Mouse (Mus musculus): ENCODE measurements around the gene Gm11983. TPM values are rescaled to one million over a fixed set of nuclear protein-coding genes. Genes with fewer than 3 reads are reported as not detected.
"Not testable (repeated sequence)": the region's sequence is repeated elsewhere in the genome, so short reads cannot be mapped to it uniquely, and the experiment has no call there.

Gene Gm11983
- not detected for total RNA-seq (2021)

- intact Hi-C loops (cut with DNase I), result no loop called here
- no peak for DNase-seq
Observed at GRCm38 (mm10) chr11:6837554-6837953, at the start of gene Gm11983. TSS of gene Gm11983 (minus strand) at chr11:6837654.

GRCm38 (mm10) chr11:6883045-6883444 is 45.6 kb upstream of the Gm11983 start:
- DNase-seq; intact Hi-C loops (cut with DNase I): not testable (repeated sequence)

GRCm38 (mm10) chr11:6881614-6882013 is 44.2 kb upstream of the Gm11983 start:
- DNase-seq, result peak in 1 of 2 experiments; percentile 15
- intact Hi-C loops (cut with DNase I), result no loop called here

GRCm38 (mm10) chr11:6877740-6878139 is 40.3 kb upstream of the Gm11983 start:
- no peak for DNase-seq

GRCm38 (mm10) chr11:6870947-6871346 is 33.5 kb upstream of the Gm11983 start:
- no peak for DNase-seq
- intact Hi-C loops (cut with DNase I), result no loop called here

More at GRCm38 (mm10) chr11:6877740-6878139, 40.3 kb upstream of the Gm11983 start:
- intact Hi-C loops (cut with DNase I), result no loop called here

GRCm38 (mm10) chr11:6865536-6865935 is 28.1 kb upstream of the Gm11983 start:
- intact Hi-C loops (cut with DNase I), result no loop called here

GRCm38 (mm10) chr11:6862185-6862584 is 24.7 kb upstream of the Gm11983 start:
- intact Hi-C loops (cut with DNase I), result no loop called here
- DNase-seq, result no peak

More at GRCm38 (mm10) chr11:6865536-6865935, 28.1 kb upstream of the Gm11983 start:
- no peak for DNase-seq

- DNase-seq, result no peak
- intact Hi-C loops (cut with DNase I), result no loop called here
Observed at GRCm38 (mm10) chr11:6859898-6860858, 22.7 kb upstream of the Gm11983 start.

- DNase-seq, result no peak
- intact Hi-C loops (cut with DNase I), result no loop called here
Observed at GRCm38 (mm10) chr11:6859096-6859495, 21.6 kb upstream of the Gm11983 start.

- intact Hi-C loops (cut with DNase I), result no loop called here
- DNase-seq, result no peak
Observed at GRCm38 (mm10) chr11:6855942-6856341, 18.5 kb upstream of the Gm11983 start.

- intact Hi-C loops (cut with DNase I); DNase-seq: not testable (repeated sequence)
Observed at GRCm38 (mm10) chr11:6853366-6853765, 15.9 kb upstream of the Gm11983 start.

- intact Hi-C loops (cut with DNase I), result no loop called here
- no peak for DNase-seq
Observed at GRCm38 (mm10) chr11:6843831-6844230, 6.4 kb upstream of the Gm11983 start.

GRCm38 (mm10) chr11:6842160-6842559 is 4.7 kb upstream of the Gm11983 start:
- intact Hi-C loops (cut with DNase I), result no loop called here
- DNase-seq, result no peak

- intact Hi-C loops (cut with DNase I), result no loop called here
- DNase-seq, result no peak
Observed at GRCm38 (mm10) chr11:6840775-6841174, 3.3 kb upstream of the Gm11983 start.

GRCm38 (mm10) chr11:6834636-6835035 is 2.8 kb downstream of the Gm11983 start:
- intact Hi-C loops (cut with DNase I), result no loop called here
- no peak for DNase-seq

GRCm38 (mm10) chr11:6833731-6834130 is 3.7 kb downstream of the Gm11983 start:
- intact Hi-C loops (cut with DNase I), result no loop called here
- DNase-seq, result no peak

GRCm38 (mm10) chr11:6831931-6832330 is 5.5 kb downstream of the Gm11983 start:
- no peak for DNase-seq
- intact Hi-C loops (cut with DNase I), result no loop called here

- no peak for DNase-seq
- intact Hi-C loops (cut with DNase I), result no loop called here
Observed at GRCm38 (mm10) chr11:6828196-6828595, 9.3 kb downstream of the Gm11983 start.

- no peak for DNase-seq
- intact Hi-C loops (cut with DNase I), result no loop called here
Observed at GRCm38 (mm10) chr11:6826157-6826556, 11.3 kb downstream of the Gm11983 start.

- no peak for DNase-seq
- intact Hi-C loops (cut with DNase I), result no loop called here
Observed at GRCm38 (mm10) chr11:6823176-6823575, 14.3 kb downstream of the Gm11983 start.

- intact Hi-C loops (cut with DNase I), result no loop called here
- no peak for DNase-seq
Observed at GRCm38 (mm10) chr11:6814486-6814885, 23.0 kb downstream of the Gm11983 start.

GRCm38 (mm10) chr11:6802879-6803278 is 34.6 kb downstream of the Gm11983 start:
- DNase-seq; intact Hi-C loops (cut with DNase I): not testable (repeated sequence)

Measured in heart, postnatal 36 days (tissue).